Mouse (Mus musculus) MEL (cell line): Measurements from ENCODE around the gene Nfe2l2. TPM values are rescaled to one million over a fixed set of nuclear protein-coding genes. Genes with fewer than 3 reads are reported as not detected.

ENCODE experiments used
- DNase-seq: peaks from one replicate; pipeline ENCODE4 v3.0.0; 2011; ENCODE audit warnings: low read depth, low spot score
- H3K27ac ChIP-seq: 2 replicates; pipeline ENCODE4 v1.5.1; 2012; ENCODE audit warnings: low read depth, mild to moderate bottlenecking, control low read depth, low read length, moderate library complexity; ENCODE audit not compliant: control insufficient read depth
- H3K27me3 ChIP-seq, 2 experiments: fragments of 150-350 bp in 1 of 2; sonication (generic) in 1 of 2; 2 replicates each; pipeline ENCODE4 v1.6.1; 2012; ENCODE audit warnings: low read length in 2 of 2, mild to moderate bottlenecking in 2 of 2, improper control_type of control experiment in 1 of 2, moderate library complexity in 1 of 2; ENCODE audit not compliant: insufficient read depth in 2 of 2, control insufficient read depth in 1 of 2
- H3K36me3 ChIP-seq, 2 experiments: 2 replicates each; pipeline ENCODE4 v1.6.1; 2012 to 2014; ENCODE audit warnings: low read length in 2 of 2, improper control_type of control experiment in 1 of 2, inconsistent platforms in 1 of 2, mild to moderate bottlenecking in 1 of 2; ENCODE audit not compliant: insufficient read depth in 2 of 2, control insufficient read depth in 1 of 2
- H3K4me1 ChIP-seq, 2 experiments: fragments of 150-350 bp in 1 of 2; sonication (generic) in 1 of 2; 2 replicates each; pipeline ENCODE4 v1.6.1; 2012; ENCODE audit warnings: low read length in 2 of 2, improper control_type of control experiment in 1 of 2, mild to moderate bottlenecking in 1 of 2; ENCODE audit not compliant: insufficient read depth in 2 of 2, control insufficient read depth in 1 of 2
- H3K4me3 ChIP-seq, 2 experiments: fragments of 150-350 bp in 1 of 2; sonication (generic) in 1 of 2; 2 replicates each; pipeline ENCODE4 v1.5.1; 2012; ENCODE audit warnings: low read depth in 2 of 2, low read length in 2 of 2, mild to moderate bottlenecking in 2 of 2, moderate library complexity in 2 of 2, control low read depth in 1 of 2, improper control_type of control experiment in 1 of 2; ENCODE audit not compliant: control insufficient read depth in 1 of 2, insufficient read depth in 1 of 2
- H3K79me2 ChIP-seq: 2 replicates; pipeline ENCODE4 v1.6.1; 2012; ENCODE audit warnings: mild to moderate bottlenecking, low read length, moderate library complexity; ENCODE audit not compliant: control insufficient read depth, poor library complexity, insufficient read depth
- H3K9ac ChIP-seq: 2 replicates; pipeline ENCODE4 v1.6.1; 2012; ENCODE audit warnings: low read depth, mild to moderate bottlenecking, control low read depth, low read length, moderate library complexity; ENCODE audit not compliant: control insufficient read depth, poor library complexity, severe bottlenecking
- H3K9me3 ChIP-seq: fragments of 150-350 bp; sonication (generic); replicated peaks from 2 replicates; pipeline ENCODE4 v1.6.1; 2012; ENCODE audit warnings: mild to moderate bottlenecking, low read length, improper control_type of control experiment, moderate library complexity; ENCODE audit not compliant: insufficient read depth
- EP300 ChIP-seq, 2 experiments: IDR thresholded peaks; 2 replicates each; pipeline ENCODE4 v1.6.1; 2011; ENCODE audit warnings: improper control_type of control experiment in 2 of 2, low read length in 2 of 2, low read depth in 1 of 2, mild to moderate bottlenecking in 1 of 2
- ETS1 ChIP-seq: IDR thresholded peaks from 2 replicates; pipeline ENCODE4 v1.6.1; 2012; ENCODE audit warnings: low read depth, mild to moderate bottlenecking, inconsistent platforms, low read length, improper control_type of control experiment, moderate library complexity
- GABPA ChIP-seq: IDR thresholded peaks from 2 replicates; pipeline ENCODE4 v1.6.1; 2012; ENCODE audit warnings: low read depth, mild to moderate bottlenecking, inconsistent platforms, low read length, improper control_type of control experiment, moderate library complexity
- GATA1 ChIP-seq: IDR thresholded peaks from 2 replicates; pipeline ENCODE4 v1.6.1; 2011; ENCODE audit warnings: low read depth, low read length, improper control_type of control experiment
- HCFC1 ChIP-seq: IDR thresholded peaks from 2 replicates; pipeline ENCODE4 v1.6.1; 2012; ENCODE audit warnings: low read depth, mild to moderate bottlenecking, inconsistent platforms, low read length, improper control_type of control experiment, moderate library complexity
- KAT2A ChIP-seq: conservative IDR thresholded peaks from 2 replicates; pipeline ENCODE4 v1.6.1; 2012; ENCODE audit warnings: low read depth, low read length, improper control_type of control experiment, inconsistent platforms
- MAZ ChIP-seq: IDR thresholded peaks from 2 replicates; pipeline ENCODE4 v1.6.1; 2012; ENCODE audit warnings: low read depth, mild to moderate bottlenecking, inconsistent platforms, low read length, improper control_type of control experiment
- MEF2A ChIP-seq: IDR thresholded peaks from 2 replicates; pipeline ENCODE4 v1.6.1; 2014; ENCODE audit warnings: low read depth, mild to moderate bottlenecking, inconsistent platforms, low read length, improper control_type of control experiment; ENCODE audit not compliant: poor library complexity, insufficient replicate concordance, severe bottlenecking; ENCODE audit errors: extremely low read depth
- MXI1 ChIP-seq: IDR thresholded peaks from 2 replicates; pipeline ENCODE4 v1.6.1; 2011; ENCODE audit warnings: mild to moderate bottlenecking, low read depth, low read length, improper control_type of control experiment
- MYB ChIP-seq: IDR thresholded peaks from 2 replicates; pipeline ENCODE4 v1.6.1; 2011; ENCODE audit warnings: mild to moderate bottlenecking, low read depth, low read length, improper control_type of control experiment
- MYC ChIP-seq: IDR thresholded peaks from 2 replicates; pipeline ENCODE4 v1.6.1; 2011; ENCODE audit warnings: low read depth, mild to moderate bottlenecking, low read length, improper control_type of control experiment, moderate library complexity
- NELFE ChIP-seq: IDR thresholded peaks from 2 replicates; pipeline ENCODE4 v1.6.1; 2011; ENCODE audit warnings: low read depth, low read length, improper control_type of control experiment
- POLR2A ChIP-seq, 2 experiments: IDR thresholded peaks; 2 replicates each; pipeline ENCODE4 v1.6.1; 2011 to 2012; ENCODE audit warnings: low read length in 2 of 2, mild to moderate bottlenecking in 2 of 2, control low read depth in 1 of 2, improper control_type of control experiment in 1 of 2, low read depth in 1 of 2, moderate library complexity in 1 of 2; ENCODE audit not compliant: control insufficient read depth in 1 of 2, insufficient read depth in 1 of 2, poor library complexity in 1 of 2
- RCOR1 ChIP-seq: IDR thresholded peaks from 2 replicates; pipeline ENCODE4 v1.6.1; 2012; ENCODE audit warnings: low read depth, mild to moderate bottlenecking, inconsistent platforms, low read length, improper control_type of control experiment
- TAL1 ChIP-seq: IDR thresholded peaks from 2 replicates; pipeline ENCODE4 v1.6.1; 2012; ENCODE audit warnings: mild to moderate bottlenecking, inconsistent platforms, low read length, moderate library complexity, mixed read lengths
- USF1 ChIP-seq: IDR thresholded peaks from 2 replicates; pipeline ENCODE4 v1.6.1; 2014; ENCODE audit warnings: low read depth, mild to moderate bottlenecking, inconsistent platforms, low read length, improper control_type of control experiment, moderate library complexity
- ZKSCAN1 ChIP-seq: IDR thresholded peaks from 2 replicates; pipeline ENCODE4 v1.6.1; 2012; ENCODE audit warnings: low read depth, mild to moderate bottlenecking, inconsistent platforms, low read length, improper control_type of control experiment, moderate library complexity
- polyA plus RNA-seq, 2 experiments: library from polyadenylated mRNA; stranded (reverse) in 1 of 2; unstranded in 1 of 2; fragments of >175 nt in 1 of 2; fragments of >200 nt in 1 of 2; gene quantifications; 2 replicates each; pipeline versions ENCODE4 v1.2.1 to v1.2.4; 2012; ENCODE audit warnings: low replicate concordance in 2 of 2, low read depth in 1 of 2; ENCODE audit not compliant: insufficient read length in 2 of 2, insufficient read depth in 1 of 2, missing spikeins in 1 of 2
- total RNA-seq: library from RNA; depleted of rRNA; stranded (reverse); fragments of 300-350 nt; gene quantifications from 2 replicates; pipeline ENCODE4 v1.2.3, GENCODE M21; 2012

Gene Nfe2l2
- total and polyA plus RNA-seq, 3 experiments: 42.1 to 59.1 TPM; not detected in 1

DNA sequence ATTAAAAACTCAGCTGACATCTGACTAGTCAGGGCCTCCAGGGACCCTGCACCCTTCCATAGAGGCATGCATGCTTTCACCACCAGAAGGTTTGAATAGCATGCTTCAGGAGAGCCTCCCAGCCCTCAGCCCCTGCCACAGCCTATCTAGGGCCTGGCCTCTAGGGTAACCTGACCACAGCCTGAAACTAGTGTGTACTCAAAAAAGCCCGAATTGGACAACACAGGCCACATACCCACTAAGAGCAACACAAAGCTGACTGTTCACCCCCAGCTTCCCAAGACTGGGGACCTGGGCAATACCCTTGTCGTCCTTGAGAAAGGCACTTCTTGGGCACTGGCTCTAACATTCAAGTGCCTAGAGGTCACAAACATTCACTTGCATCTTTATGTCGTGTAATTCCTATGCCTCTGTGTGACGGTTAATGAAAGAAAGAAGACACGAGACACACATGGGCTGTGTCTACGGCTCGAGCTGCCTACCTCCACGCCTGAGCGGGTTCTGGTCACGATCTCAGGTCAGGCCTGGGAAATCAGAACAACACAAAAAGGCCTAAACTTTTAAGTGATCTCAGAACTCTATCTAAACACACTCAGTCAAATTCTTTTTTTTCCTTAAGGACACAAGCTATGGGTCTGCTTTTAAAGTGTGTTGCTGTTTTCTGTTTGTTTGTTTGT, 14.8 kb downstream of the Nfe2l2 start (continued):
- TF ChIP-seq GATA1 (no peak), MYB (no peak)

DNA sequence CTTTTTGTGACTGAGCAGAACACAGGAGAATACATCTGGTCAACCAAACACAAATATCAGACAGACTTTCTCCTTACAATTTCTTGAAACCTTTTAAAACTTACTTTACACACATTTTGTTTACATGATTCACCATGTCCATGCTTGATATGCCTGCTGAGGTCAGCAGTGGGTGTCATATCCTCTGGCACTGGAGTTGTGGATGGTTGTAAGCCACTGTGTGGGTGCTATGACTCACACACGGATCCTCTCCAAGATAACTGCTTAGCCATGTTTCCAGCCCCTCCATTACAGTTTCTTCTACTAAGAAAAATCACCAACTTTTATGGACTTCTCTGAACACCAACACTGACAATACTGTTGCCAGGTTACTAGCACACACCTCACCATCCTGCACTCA, 15.5 kb downstream of the Nfe2l2 start:
- Histone ChIP-seq H3K4me1 (peaks cover 8 to 18% of the 10 kb centered on the region in 2 experiments; a peak in 3 of 4 replicates), H3K36me3 (peaks cover 11 to 30% of the 10 kb centered on the region in 2 experiments), H3K27me3 (no peaks in the 10 kb centered on the region), H3K9ac (no peak overlapping the region), H3K9me3 (no peaks in the 10 kb centered on the region), H3K27ac (no peak overlapping the region), H3K79me2 (peaks cover 73% of the 10 kb centered on the region), H3K4me3 (no peak overlapping the region)
- TF ChIP-seq GATA1 (0 out of 2 replicates have a peak, but pooled peaks have one; percentile 14), ZKSCAN1 (no peak), MAZ (no peak), ETS1 (0 out of 2 replicates have a peak, but pooled peaks have one; percentile 32)
- peak; percentile 61 for DNase-seq

DNA sequence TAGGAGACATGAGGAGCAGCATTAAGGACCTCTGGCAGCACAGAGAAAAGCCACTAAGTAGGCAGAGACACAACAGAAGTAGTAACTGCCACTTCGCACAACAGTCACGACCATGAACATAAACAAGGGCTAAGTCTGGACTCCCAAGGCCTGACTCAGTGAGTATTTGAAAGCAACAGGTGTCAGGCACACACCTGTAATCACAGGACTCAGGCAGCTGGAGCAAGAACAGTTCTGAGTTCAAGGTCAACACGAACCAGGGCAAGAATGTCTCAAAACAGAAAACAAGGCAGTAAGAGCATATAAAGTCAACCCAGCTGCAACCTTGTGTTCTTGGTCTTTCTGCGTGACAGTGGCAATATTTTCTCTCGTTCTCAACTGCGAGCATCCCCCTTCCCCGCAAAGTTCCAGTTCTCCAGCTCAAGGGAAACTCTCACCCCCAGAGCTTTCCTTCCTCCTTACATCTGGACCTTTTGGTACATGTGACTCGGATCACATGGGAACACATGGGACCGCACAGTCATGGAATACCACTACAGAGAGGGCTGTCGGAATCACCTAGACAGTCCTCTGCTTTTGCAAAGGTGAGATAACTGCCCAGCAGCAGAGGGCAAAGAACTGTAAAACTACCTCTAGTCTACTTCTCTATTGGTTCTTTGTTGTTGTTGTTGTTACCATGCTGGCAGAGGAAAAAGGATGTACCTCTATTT, 17.2 kb downstream of the Nfe2l2 start:
- Histone ChIP-seq H3K36me3 (peaks cover 9 to 30% of the 10 kb centered on the region in 2 experiments), H3K79me2 (peaks cover 66% of the 10 kb centered on the region), H3K27ac (no peak overlapping the region), H3K4me3 (no peak overlapping the region), H3K9ac (no peak overlapping the region)
- 0 out of 4 replicates have a peak, but pooled peaks of 1 of the 2 experiments have one; percentile 12 for TF ChIP-seq POLR2A (IDR thresholded peaks at IDR 0.05; ENCODE audit: control insufficient read depth in 1 of 2, insufficient read depth in 1 of 2, low read depth in 1 of 2, low read length in 2 of 2, poor library complexity in 1 of 2)
- no peak for TF ChIP-seq MEF2A
- TF ChIP-seq, all 39 proteins: peak for 1
- Histone ChIP-seq H3K27me3 (no peaks in the 10 kb centered on the region), H3K4me1 (peaks cover 8 to 18% of the 10 kb centered on the region in 2 experiments; a peak in 3 of 4 replicates), H3K9me3 (no peaks in the 10 kb centered on the region)
- DNase-seq: no peak

DNA sequence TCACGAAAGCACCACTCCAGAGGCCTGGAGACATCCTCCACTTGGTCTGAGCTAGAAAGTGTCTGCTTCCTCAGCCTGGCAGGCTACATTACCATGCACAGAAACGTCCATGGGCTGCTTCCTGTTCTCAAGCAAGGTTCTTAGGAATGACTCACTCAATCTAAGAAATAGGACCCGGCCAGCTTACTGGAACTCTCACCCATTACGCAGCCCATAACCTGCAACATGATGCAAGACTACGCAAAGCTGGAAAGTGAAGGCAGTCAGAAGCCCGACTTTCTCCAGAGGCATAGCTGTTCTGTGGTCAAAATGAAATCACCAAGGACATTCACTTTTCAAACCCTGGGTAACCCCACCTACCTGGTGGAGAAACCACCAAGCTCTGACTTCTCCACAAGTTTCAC, 19.0 kb downstream of the Nfe2l2 start:
- Histone ChIP-seq H3K27ac (peak overlapping the region; percentile 94), H3K4me3 (no peak overlapping the region), H3K27me3 (no peaks in the 10 kb centered on the region), H3K79me2 (peaks cover 57% of the 10 kb centered on the region), H3K4me1 (peaks cover 8 to 18% of the 10 kb centered on the region in 2 experiments; a peak in 3 of 4 replicates), H3K36me3 (peaks cover 3 to 27% of the 10 kb centered on the region in 2 experiments), H3K9me3 (no peaks in the 10 kb centered on the region), H3K9ac (peak overlapping the region; percentile 64)
- peak; percentile 68 for DNase-seq
- TF ChIP-seq GABPA: no peak
- 0 out of 2 replicates have a peak, but pooled peaks have one; percentile 21 for TF ChIP-seq KAT2A
- TF ChIP-seq MYC: no peak
- 0 out of 4 replicates have a peak, but pooled peaks of 1 of the 2 experiments have one; percentile 26 for TF ChIP-seq EP300 (IDR thresholded peaks at IDR 0.05; ENCODE audit: low read depth in 1 of 2, low read length in 2 of 2)
- no peak for TF ChIP-seq RCOR1
- 0 out of 2 replicates have a peak, but pooled peaks have one; percentile 22 for TF ChIP-seq ETS1
- no peak for TF ChIP-seq NELFE
- no peak for TF ChIP-seq HCFC1
- TF ChIP-seq USF1: no peak
- TF ChIP-seq TAL1: no peak
- TF ChIP-seq MXI1: no peak; the same call in 1 of the 2 replicates
